Mouse (Mus musculus) testis, adult 2 months (tissue): ENCODE data around the gene Oas1c. TPM values are rescaled to one million over a fixed set of nuclear protein-coding genes. Genes with fewer than 3 reads are reported as not detected.

ENCODE experiments used
- H3K27ac ChIP-seq: fragments of 200-500 bp; 2 replicates; pipeline ENCODE4 v1.5.1; 2012; ENCODE audit warnings: low read depth, low read length; ENCODE audit not compliant: control insufficient read depth, insufficient read depth
- H3K27me3 ChIP-seq: fragments of 200-500 bp; 2 replicates; pipeline ENCODE4 v1.6.1; 2012; ENCODE audit warnings: mild to moderate bottlenecking, low read length, moderate library complexity; ENCODE audit not compliant: control insufficient read depth, insufficient read depth
- H3K36me3 ChIP-seq: fragments of 200-500 bp; 2 replicates; pipeline ENCODE4 v1.6.1; 2012; ENCODE audit warnings: mild to moderate bottlenecking, low read length; ENCODE audit not compliant: control insufficient read depth, insufficient read depth
- H3K4me1 ChIP-seq: fragments of 200-500 bp; 2 replicates; pipeline ENCODE4 v1.6.1; 2012; ENCODE audit warnings: low read length; ENCODE audit not compliant: control insufficient read depth, insufficient read depth
- H3K4me3 ChIP-seq: fragments of 200-500 bp; 2 replicates; pipeline ENCODE4 v1.5.1; 2012; ENCODE audit warnings: low read depth, mild to moderate bottlenecking, low read length, moderate library complexity, mixed read lengths; ENCODE audit not compliant: control insufficient read depth
- CTCF ChIP-seq: fragments of 200-500 bp; IDR thresholded peaks from 2 replicates; pipeline ENCODE4 v1.5.1; 2012; ENCODE audit warnings: low read depth, mild to moderate bottlenecking, inconsistent platforms, low read length, moderate library complexity; ENCODE audit not compliant: control insufficient read depth, insufficient read depth, insufficient replicate concordance
- POLR2A ChIP-seq: fragments of 200-500 bp; IDR thresholded peaks from 2 replicates; pipeline ENCODE4 v1.6.1; 2012; ENCODE audit warnings: low read depth, mild to moderate bottlenecking, inconsistent platforms, low read length, moderate library complexity; ENCODE audit not compliant: control insufficient read depth
- polyA plus RNA-seq: library from polyadenylated mRNA; depleted of rRNA; stranded (reverse); fragments of >200 nt; gene quantifications from 2 replicates; pipeline ENCODE4 v1.2.3, GENCODE M21; 2012

Gene Oas1c
- polyA plus RNA-seq, 1 experiment, result 0.09 TPM

DNA sequence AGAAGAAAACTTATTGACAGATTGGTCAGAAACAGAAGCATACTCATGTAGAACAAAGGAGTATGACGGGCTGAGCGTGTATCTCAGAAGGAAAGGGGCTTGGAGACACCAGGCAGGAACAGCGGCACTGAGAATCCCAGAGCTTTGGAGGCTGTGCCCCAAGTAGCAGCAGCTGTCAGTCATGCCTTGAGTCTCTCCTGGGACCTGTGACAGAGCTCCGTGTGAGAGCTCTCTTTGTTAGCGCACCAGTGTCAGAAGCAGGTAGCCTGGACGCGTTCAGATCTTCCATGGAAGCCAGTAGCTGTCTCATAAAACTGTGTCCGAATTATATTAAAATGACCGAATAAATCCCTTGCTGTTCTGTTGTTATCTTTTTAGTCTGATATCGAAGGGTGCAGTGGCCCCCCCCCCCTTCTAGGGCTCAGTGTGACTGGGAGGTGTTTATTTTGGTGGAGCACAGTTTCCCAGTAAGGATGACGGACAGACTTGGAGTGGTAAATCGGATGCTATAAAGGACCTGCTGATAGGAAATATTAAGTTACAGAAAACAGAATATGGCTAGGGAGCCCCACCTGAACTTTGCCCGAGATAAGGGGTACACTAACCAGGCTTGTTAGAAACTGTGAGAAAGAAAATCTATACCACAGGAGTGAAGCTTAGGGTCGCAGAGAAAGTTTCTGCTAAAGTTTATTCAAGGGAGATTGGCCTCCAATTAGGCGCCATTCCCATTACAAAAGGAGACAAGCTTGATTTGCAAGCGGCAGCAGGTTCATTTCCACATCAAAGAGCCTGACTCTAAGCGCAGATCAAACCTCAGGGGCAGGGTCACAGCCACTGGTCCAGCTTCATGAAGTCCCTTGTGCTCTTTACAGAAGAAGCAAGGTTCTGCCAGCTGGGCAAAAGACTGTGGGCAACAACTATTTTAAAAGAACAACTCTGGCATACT is 21.3 kb upstream of the Oas1c start:
- H3K36me3 ChIP-seq, result no peaks in the 10 kb centered on the region
- TF ChIP-seq POLR2A, result no peak
- TF ChIP-seq CTCF, result no peak
- peaks cover 5% of the 10 kb centered on the region for H3K4me1 ChIP-seq
- no peak overlapping the region for H3K4me3 ChIP-seq
- H3K27ac ChIP-seq, result no peak overlapping the region
- no peaks in the 10 kb centered on the region for H3K27me3 ChIP-seq

DNA sequence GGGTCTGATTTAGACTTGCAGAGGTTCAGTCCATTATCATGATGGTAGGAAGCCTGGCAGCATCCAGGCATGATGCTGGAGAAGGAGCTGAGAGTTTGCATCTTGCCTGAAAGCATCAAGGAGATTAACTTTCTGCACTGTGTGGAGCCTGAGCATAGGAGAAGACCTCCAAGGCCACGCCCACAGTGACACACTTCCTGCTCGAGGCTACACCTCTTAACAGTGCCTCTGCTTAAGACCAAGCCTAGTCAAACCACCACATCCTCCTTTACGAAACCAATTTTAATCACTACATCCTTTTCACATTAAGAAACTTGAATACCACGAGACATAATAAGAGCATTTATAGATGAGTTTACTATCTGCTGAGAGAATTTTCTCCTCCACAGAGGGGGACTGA is 18.7 kb upstream of the Oas1c start:
- H3K36me3 ChIP-seq, result no peaks in the 10 kb centered on the region
- no peak overlapping the region for H3K4me3 ChIP-seq
- TF ChIP-seq CTCF, result no peak
- no peak for TF ChIP-seq POLR2A
- H3K4me1 ChIP-seq, result no peaks in the 10 kb centered on the region
- no peak overlapping the region for H3K27ac ChIP-seq
- H3K27me3 ChIP-seq, result no peaks in the 10 kb centered on the region

DNA sequence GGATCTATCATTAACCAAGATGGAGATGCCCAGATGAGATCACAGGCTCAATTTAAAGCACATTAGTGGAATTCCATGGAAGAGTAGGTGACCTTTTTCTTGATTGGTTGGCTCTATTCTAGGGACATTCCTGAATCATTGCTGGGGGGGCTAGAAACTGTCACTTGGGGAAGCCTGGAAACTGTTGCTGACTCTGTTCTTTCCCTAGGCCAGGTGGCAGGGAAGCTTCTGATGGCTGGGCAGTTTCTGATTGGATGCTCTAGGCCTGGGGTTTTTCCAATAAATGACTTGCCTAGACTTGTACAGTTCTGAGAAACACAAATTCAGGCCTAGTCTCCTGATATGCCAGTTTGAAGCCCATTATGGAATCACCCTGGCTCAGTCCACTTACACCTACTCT is 6.7 kb upstream of the Oas1c start:
- Histone ChIP-seq H3K27me3 (no peaks in the 10 kb centered on the region), H3K27ac (no peak overlapping the region), H3K36me3 (no peaks in the 10 kb centered on the region), H3K4me3 (no peak overlapping the region), H3K4me1 (no peaks in the 10 kb centered on the region)
- TF ChIP-seq POLR2A (no peak), CTCF (no peak)

DNA sequence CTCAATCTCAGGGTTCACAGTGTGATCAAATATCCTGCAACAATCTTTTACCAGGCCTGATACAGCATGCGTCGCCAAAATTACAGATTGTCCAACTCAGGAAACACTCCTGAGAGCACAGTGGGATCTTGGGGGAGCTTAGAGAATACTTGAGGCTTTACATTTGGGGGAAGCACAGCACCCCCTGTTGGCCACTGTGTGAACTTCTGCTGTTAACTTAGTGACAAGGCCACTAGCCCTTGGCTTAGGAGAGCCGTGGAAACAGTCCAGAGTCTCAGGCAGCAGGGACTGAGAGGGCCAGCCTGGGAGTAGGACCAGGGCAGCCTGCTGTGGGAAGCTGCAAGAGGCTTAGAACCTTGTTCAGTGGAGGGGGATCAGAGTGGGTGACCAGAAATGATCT is 3.6 kb upstream of the Oas1c start:
- TF ChIP-seq POLR2A (no peak), CTCF (peak; percentile 31; the same call in 1 of the 2 replicates)
- Histone ChIP-seq H3K27me3 (no peaks in the 10 kb centered on the region), H3K4me3 (no peak overlapping the region), H3K36me3 (no peaks in the 10 kb centered on the region), H3K4me1 (peaks cover 8% of the 10 kb centered on the region), H3K27ac (no peak overlapping the region)

DNA sequence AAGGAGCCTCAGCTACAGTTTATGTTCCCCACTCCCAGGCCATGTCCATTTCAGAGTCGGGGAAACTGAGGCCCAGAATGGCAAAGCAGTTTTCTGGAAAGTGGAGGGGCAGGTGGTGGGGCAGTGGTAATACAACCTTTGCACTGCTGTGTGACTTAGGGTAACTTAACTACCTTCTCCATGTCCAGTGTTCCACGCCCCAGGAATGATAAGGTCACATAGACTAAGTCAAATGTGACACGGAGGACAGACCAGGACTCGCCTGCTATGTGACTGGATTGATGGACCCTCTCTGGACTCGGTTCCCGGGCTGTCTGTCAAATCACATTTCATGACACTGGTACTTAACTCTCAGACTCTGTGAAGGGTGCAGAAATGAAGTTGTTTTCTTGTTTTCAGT is 709 bp upstream of the Oas1c start:
- TF ChIP-seq CTCF (no peak), POLR2A (no peak)
- no peak overlapping the region for H3K27ac ChIP-seq
- no peaks in the 10 kb centered on the region for H3K27me3 ChIP-seq
- H3K4me1 ChIP-seq, result peaks cover 8% of the 10 kb centered on the region
- no peaks in the 10 kb centered on the region for H3K36me3 ChIP-seq
- H3K4me3 ChIP-seq, result peak overlapping the region; percentile 73

DNA sequence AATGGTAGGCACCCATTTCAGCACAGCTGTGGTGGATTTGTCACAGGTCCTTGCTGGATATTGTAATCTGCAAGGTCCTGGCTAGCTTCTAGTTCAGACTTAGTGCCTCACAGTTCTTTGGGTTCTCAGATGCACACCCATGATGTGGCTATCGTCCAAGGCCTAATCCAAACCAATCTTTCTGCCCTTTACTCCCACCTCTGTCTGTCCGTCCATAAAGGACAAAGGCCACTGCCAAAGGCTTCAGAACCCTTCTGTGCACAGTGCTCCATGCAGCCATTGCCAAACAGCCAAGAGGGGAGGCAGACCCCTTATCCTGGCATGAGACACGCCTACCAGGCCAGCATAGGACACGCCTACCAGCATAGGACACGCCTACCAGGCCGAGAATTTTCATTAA is 3.1 kb downstream of the Oas1c start:
- Histone ChIP-seq H3K4me1 (peaks cover 8% of the 10 kb centered on the region), H3K36me3 (no peaks in the 10 kb centered on the region), H3K27ac (no peak overlapping the region), H3K4me3 (no peak overlapping the region), H3K27me3 (no peaks in the 10 kb centered on the region)
- TF ChIP-seq POLR2A (no peak), CTCF (no peak)

DNA sequence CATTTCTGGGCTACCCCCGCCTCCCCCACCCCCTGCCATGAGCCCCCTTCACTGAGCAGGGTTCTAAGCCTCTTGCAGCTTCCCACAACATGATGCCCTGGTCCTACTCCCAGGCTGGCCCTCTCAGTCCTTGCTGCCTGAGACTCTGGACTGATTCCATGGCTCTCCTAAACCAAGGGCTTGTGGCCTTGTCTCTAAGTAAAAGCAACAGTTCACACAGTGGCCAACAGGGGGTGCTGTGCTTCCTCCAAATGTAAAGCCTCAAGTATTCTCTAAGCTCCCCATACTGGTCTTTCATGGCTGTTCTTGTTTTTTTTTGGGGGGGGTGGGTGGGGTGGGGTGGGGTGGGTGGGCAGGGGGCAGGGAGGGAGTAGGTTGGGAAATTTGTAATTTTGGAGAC is 5.9 kb downstream of the Oas1c start:
- no peak overlapping the region for H3K27ac ChIP-seq
- H3K36me3 ChIP-seq, result no peaks in the 10 kb centered on the region
- no peaks in the 10 kb centered on the region for H3K4me1 ChIP-seq
- no peaks in the 10 kb centered on the region for H3K27me3 ChIP-seq
- TF ChIP-seq POLR2A (no peak), CTCF (peak; percentile 33; the same call in 1 of the 2 replicates)
- no peak overlapping the region for H3K4me3 ChIP-seq
